Mouse (Mus musculus) naive thymus-derived CD4-positive, alpha-beta T cell, adult 2 months (primary cell): ENCODE data around the gene Elfn2.

ENCODE experiments used
- DNase-seq: peaks from one replicate; pipeline ENCODE4 v3.0.0-alpha.2; 2011; ENCODE audit warnings: low read depth

Elfn2 gene

GRCm38 (mm10) chr15:78718290-78719250, at the start of gene Elfn2:
Elfn2 (minus strand) TSS chr15:78718771.
- peak; percentile 38 for DNase-seq

- no peak for DNase-seq
These were observed 45.1 kb upstream of the Elfn2 start for GRCm38 (mm10) chr15:78763704-78764103.

- DNase-seq: no peak
These were observed 44.6 kb upstream of the Elfn2 start for GRCm38 (mm10) chr15:78763210-78763609.

DNA sequence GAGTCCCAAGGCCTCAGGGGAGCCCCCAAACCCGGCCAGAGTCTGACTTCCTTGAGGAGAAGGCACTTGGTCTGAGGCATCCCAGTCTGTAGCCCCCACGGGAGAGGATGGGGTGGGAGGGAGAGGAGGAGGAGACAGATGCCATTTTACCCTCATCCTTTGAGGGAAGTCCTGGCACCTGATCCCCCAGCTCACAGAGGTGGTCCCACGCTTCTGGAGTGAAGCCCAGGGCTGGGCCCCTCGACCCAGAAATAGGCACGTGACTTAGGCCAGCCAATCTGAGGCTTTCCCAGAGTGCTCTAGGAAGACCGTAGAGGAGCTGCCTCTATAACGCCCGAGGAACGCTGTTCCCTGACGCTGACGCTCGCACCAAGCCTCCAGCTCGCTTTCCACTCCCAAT, 42.5 kb upstream of the Elfn2 start:
- no peak for DNase-seq

DNA sequence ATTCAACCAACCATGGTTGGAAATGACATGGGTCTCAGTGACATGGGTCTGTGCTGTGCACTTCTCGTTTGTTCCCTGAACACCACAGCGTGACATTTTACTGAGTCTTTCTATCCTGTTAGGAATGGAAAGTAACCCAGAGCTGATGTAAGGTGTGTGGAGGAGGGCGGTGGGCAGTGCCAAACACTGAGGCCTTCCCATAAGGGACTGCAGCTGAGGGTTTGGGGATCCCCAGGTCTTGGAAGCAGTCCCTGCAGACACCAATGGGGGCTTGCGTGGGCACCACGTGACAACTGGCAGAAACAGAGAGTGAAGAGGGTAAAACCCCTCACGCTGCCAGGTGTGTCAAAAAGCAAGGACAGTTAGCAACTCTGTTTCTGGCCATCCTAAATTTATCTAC, 39.6 kb upstream of the Elfn2 start:
- DNase-seq: no peak

GRCm38 (mm10) chr15:78755966-78756725, 37.6 kb upstream of the Elfn2 start:
- no peak for DNase-seq

- DNase-seq: no peak
These were observed 36.7 kb upstream of the Elfn2 start for GRCm38 (mm10) chr15:78755226-78755625.

GRCm38 (mm10) chr15:78754144-78754543, 35.6 kb upstream of the Elfn2 start:
- DNase-seq: no peak

GRCm38 (mm10) chr15:78752991-78753390, 34.4 kb upstream of the Elfn2 start:
- DNase-seq: no peak

DNA sequence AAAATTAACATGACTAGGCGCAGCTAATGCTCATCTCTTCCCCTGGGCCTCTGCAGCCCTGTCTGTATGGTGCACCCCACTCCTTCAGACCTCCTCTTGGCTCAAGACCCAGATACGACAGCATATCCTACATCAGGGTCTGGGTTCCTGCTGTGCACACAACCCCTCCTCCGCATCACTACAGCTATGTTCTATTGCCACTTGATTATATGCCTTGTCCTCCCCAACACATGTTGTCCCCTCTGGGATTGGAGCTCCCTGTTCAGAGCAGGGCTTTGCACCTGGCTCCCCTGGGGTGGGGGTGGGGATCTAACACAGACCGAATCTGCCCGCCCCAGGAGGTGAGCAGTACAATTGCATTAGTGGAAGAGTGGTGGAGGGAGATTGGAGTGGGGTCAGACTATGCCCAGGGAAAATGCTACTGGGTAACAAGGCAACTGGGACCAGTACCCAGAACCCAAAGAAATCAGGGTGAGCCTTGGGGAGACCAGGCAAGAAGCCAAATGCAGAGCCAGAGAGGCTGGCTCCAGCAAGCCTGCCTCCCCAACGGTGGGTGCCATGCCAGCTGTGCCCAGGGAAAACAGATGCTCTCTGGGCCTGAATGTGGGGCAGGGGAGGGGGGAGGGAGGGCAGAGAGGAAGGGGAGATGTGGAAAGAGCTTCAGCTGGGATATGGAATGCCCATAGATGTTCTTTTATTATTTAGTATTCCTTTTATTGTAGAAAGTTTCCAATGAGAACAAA, 32.2 kb upstream of the Elfn2 start:
- no peak for DNase-seq

DNA sequence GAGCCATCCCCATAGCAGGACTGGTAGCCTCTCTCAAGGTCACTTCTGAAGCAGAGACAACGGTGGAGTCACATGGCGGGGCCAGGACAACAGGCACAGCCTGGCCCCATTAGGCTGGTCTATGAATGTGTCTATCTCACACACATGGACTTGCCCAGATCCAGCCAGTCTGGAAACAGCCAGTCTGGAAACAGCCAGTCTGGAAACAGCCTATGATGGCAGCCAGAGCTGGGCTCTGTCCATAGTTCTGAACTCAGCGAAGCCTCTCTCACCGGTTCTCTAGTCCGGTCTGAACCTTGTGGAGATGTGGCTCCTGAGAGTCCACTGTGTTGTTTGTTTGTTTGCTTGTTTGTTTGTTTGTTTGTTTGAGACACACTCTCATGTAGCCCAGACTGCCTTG, 31.3 kb upstream of the Elfn2 start:
- DNase-seq: no peak

DNA sequence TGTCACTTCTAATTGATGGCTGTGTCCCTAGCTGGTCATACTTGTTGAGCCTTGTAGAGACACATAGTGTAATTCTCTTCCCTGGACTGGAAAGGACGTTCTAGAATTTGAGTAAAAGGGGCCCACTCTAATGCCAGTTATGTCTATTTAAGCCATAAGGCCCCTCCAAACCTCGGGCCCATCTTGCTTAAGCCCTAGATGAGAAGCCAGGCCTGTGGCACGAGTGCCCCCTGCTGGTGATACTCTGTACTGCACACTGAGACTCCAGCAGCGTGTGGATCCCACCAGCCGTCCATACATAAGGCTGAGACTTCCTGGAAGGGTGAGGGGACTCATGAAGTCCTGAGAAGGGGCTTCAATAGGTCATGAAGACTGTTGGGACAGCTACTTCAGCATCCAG, 25.6 kb upstream of the Elfn2 start:
- peak; percentile 89 for DNase-seq

DNA sequence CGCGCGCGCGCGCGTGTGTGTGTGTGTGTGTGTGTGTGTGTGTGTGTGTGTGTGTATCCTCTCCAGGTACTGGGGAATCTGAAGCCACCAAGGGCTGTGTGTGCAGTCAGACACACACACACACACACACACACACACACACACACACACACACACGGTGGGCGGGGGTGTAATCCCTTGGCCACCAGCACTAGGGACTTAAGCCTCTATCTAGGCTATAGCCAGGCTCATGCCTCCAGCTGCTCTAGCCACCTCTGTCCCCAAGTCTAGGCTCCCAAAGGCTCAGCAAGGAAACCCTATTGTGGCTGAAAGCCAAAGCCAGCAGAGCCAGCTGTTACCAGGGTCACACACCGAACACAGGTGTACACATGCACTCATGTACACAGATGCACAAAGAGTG, 24.3 kb upstream of the Elfn2 start:
- no peak for DNase-seq

DNA sequence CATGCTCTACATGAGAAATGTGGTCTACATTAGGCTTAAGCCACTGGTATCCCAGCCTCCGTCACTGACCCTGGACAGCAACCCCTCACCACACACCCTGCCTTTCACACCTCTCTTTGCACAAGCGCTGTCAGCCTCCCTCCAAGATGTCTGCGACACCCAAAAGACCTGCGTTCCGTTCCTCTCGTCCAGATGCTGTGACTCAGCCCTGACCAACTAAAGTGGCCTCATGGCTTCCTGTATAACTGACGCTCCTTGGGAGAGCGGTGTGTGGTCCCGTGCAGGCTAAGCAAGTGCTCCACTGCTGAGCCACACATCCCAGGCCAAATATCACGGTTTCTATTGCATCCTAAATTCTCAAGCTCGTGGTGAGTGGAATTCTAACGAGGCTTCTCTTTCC, 22.1 kb upstream of the Elfn2 start:
- DNase-seq: no peak

GRCm38 (mm10) chr15:78737146-78737545, 18.6 kb upstream of the Elfn2 start:
- no peak for DNase-seq

DNA sequence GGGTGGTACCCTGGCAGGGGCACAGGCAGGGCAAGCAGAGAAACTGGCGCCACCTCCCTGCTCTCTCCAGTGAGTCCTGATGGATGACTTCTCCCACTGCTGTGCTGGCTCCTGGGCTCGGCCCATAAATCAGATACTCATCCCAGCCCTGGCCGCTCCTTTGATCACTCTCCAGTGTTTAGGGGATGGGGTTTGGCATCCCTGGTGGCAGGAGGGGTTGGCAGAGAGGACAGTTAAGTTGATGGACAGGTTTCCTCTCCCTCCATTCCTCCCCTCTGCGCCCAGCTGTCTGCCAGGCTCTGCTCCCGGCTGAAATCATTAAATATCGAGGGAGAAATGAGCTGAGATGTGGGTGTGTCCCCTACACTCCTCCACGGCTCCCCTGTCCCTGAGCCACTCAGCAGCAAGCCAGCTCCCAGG, 18.1 kb upstream of the Elfn2 start:
- DNase-seq: no peak

- DNase-seq: no peak
These were observed 17.6 kb upstream of the Elfn2 start for GRCm38 (mm10) chr15:78736181-78736579.

GRCm38 (mm10) chr15:78735431-78736180, 17.0 kb upstream of the Elfn2 start:
- DNase-seq: no peak

- DNase-seq: no peak
These were observed 13.3 kb upstream of the Elfn2 start for GRCm38 (mm10) chr15:78731830-78732229.

DNA sequence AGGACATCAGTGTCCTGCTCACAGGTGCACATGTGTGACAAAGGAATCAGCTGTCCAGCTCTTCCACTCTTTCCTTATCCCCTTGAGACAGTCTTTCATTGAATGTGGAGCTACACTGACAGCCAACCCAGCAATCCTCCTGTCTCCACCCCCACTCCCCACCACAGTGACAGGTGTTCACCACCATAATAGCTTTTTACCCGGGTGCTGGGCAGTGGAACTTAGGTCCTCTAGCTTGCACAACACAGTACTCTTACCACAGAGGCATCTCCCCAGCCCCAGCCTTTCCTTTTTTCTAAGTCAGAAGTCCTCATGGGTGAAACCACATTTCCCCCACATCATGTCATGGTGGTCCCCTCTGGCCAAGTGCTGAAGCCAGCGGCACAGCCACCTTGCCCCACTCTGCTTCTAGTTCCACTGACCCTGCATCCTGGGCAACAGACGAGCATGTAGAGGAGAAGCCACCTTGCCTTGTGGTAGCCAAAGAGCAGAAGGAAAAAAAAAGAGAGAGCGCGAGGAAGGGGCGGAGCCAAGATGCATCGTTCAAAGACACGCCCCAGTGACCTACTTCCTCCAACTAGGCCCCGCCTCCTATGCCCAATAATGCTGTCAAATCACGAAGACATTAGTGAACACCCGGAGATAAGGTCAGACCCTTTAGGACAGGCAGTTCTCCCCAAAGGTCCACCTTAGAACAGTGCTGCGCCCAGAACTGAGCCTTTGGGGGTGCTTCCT, 11.9 kb upstream of the Elfn2 start:
- no peak for DNase-seq

DNA sequence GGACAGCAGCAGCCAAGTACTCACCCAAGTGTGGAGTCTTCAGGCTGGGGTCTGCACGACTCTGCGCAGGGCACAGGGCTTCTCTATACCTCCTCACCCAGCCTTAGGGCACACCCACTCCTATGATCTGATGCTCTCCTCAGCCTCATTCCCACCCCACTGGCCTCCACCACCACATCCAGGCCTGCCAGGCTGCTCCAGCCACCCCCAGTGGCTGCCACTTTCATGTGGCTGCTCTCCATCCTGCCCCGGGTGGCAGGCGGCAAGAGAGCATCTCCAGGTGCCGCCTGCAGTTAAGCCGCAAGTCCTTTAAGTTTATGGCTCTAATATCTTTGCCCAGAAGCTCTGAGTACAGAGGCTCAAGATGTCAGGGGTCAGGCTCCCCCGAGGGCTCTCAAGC, 8.1 kb upstream of the Elfn2 start:
- peak; percentile 46 for DNase-seq
